Mouse (Mus musculus) inflammation-experienced regulatory T-cells, adult 6 months (primary cell): ENCODE results near the gene Gpr132. TPM values are rescaled to one million over a fixed set of nuclear protein-coding genes. Genes with fewer than 3 reads are reported as not detected.
A peak's percentile ranks its signal among the peaks of the same experiment; 100 is the strongest.
"Not testable (repeated sequence)": the region's sequence is repeated elsewhere in the genome, so short reads cannot be mapped to it uniquely, and the experiment has no call there.

ENCODE experiments used
- ATAC-seq: one replicate; pipeline ENCODE4 v1.8.0; 2017
- polyA plus RNA-seq, 3 experiments: library from polyadenylated mRNA; unstranded; fragments of 100-300 nt; shearing (Covaris generic); gene quantifications; one replicate each; pipeline ENCODE4 v1.2.1; 2017

The Gpr132 gene
- polyA plus RNA-seq, 3 experiments from 2014 or later, result 71.4 to 79.0 (median 77.8) TPM

- ATAC-seq, result no peak
Observed at GRCm38 (mm10) chr12:112820401-112820999, 47.5 kb downstream of the Gpr132 start.

GRCm38 (mm10) chr12:112819057-112819662 lies 48.9 kb downstream of the Gpr132 start:
- no peak for ATAC-seq

GRCm38 (mm10) chr12:112816866-112817265 lies 51.2 kb downstream of the Gpr132 start:
- not testable (repeated sequence) for ATAC-seq

- peak; percentile 71 for ATAC-seq
Observed at GRCm38 (mm10) chr12:112816294-112816693, 51.7 kb downstream of the Gpr132 start.

GRCm38 (mm10) chr12:112814682-112815470 lies 53.2 kb downstream of the Gpr132 start:
- ATAC-seq, result no peak

GRCm38 (mm10) chr12:112813370-112813769 lies 54.7 kb downstream of the Gpr132 start:
- no peak for ATAC-seq

- no peak for ATAC-seq
Observed at GRCm38 (mm10) chr12:112810092-112810885, 57.7 kb downstream of the Gpr132 start.

- no peak for ATAC-seq
Observed at GRCm38 (mm10) chr12:112809641-112810040, 58.4 kb downstream of the Gpr132 start.

GRCm38 (mm10) chr12:112808587-112809364 lies 59.3 kb downstream of the Gpr132 start, which contains the start of gene Clba1:
Clba1 (plus strand) TSS chr12:112808937.
- peak; percentile 99 for ATAC-seq

GRCm38 (mm10) chr12:112808212-112808586 lies 59.8 kb downstream of the Gpr132 start:
- no peak for ATAC-seq

GRCm38 (mm10) chr12:112807796-112808195 lies 60.2 kb downstream of the Gpr132 start:
- ATAC-seq, result no peak

- no peak for ATAC-seq
Observed at GRCm38 (mm10) chr12:112806044-112806443, 62.0 kb downstream of the Gpr132 start.

- no peak for ATAC-seq
Observed at GRCm38 (mm10) chr12:112804046-112804445, 64.0 kb downstream of the Gpr132 start.

- ATAC-seq, result no peak
Observed at GRCm38 (mm10) chr12:112802917-112803316, 65.1 kb downstream of the Gpr132 start.

GRCm38 (mm10) chr12:112801864-112802846 lies 65.9 kb downstream of the Gpr132 start, which contains the start of gene Ahnak2:
Ahnak2 (minus strand) TSS chr12:112802657.
- no peak for ATAC-seq

Other genes starting within 250 kb of the Gpr132 start
- gene Adssl1, start 248.2 kb downstream of the Gpr132 start, polyA plus RNA-seq, result 1 to 10 TPM in 2 of 3 experiments, under 1 TPM in 1; 0.99 to 1.9 (median 1.6) TPM
- 10 to 100 TPM; 34.6 to 68.7 (median 39.4) TPM for gene Siva1, start 223.5 kb downstream of the Gpr132 start, polyA plus RNA-seq
- gene Akt1, start 193.3 kb downstream of the Gpr132 start, polyA plus RNA-seq, result 10 to 100 TPM; 20.2 to 26.3 (median 21.0) TPM
- gene Zbtb42, start 189.4 kb downstream of the Gpr132 start, polyA plus RNA-seq, result 1 to 10 TPM; 3.7 to 4.3 (median 3.8) TPM
- 1 to 10 TPM; 2.4 to 5.1 (median 4.1) TPM for gene Cep170b, start 147.8 kb downstream of the Gpr132 start, polyA plus RNA-seq
- gene Pld4, start 107.6 kb downstream of the Gpr132 start, polyA plus RNA-seq, result 1 to 10 TPM in 2 of 3 experiments, not detected in 1; 1.6 to 6.0 TPM
- not detected for gene Ahnak2, start 65.6 kb downstream of the Gpr132 start, polyA plus RNA-seq
- gene Clba1, start 59.3 kb downstream of the Gpr132 start, polyA plus RNA-seq, result under 1 TPM in 2 of 3 experiments, not detected in 1; 0.33 to 0.50 TPM
- gene Cdca4, start 38.8 kb downstream of the Gpr132 start, polyA plus RNA-seq, result 10 to 100 TPM; 67.6 to 86.3 (median 83.9) TPM
- gene Jag2, start 61.5 kb upstream of the Gpr132 start, polyA plus RNA-seq, result under 1 TPM; 0.39 to 0.59 (median 0.50) TPM
- gene Nudt14, start 73.9 kb upstream of the Gpr132 start, polyA plus RNA-seq, result 10 to 100 TPM; 33.0 to 42.6 (median 40.7) TPM
- 1 to 10 TPM; 7.2 to 8.8 (median 7.3) TPM for gene Btbd6, start 108.3 kb upstream of the Gpr132 start, polyA plus RNA-seq
- gene Brf1, start 132.5 kb upstream of the Gpr132 start, polyA plus RNA-seq, result 10 to 100 TPM; 20.2 to 32.0 (median 30.5) TPM
- gene Pacs2, start 146.3 kb upstream of the Gpr132 start, polyA plus RNA-seq, result 1 to 10 TPM; 5.0 to 8.6 (median 6.8) TPM
- under 1 TPM in 1 of 3 experiments, not detected in 2; 0.30 TPM for gene Tex22, start 206.3 kb upstream of the Gpr132 start, polyA plus RNA-seq
- 10 to 100 TPM; 12.1 to 15.0 (median 13.8) TPM for gene Mta1, start 230.1 kb upstream of the Gpr132 start, polyA plus RNA-seq